Mouse (Mus musculus) cerebellum, adult 9-10 months (tissue): Measurements from ENCODE around the gene Krt12.

ENCODE experiments used
- DNase-seq: peaks from one replicate; pipeline ENCODE4 v3.0.0; 2022

The Krt12 gene

GRCm38 (mm10) chr11:99396661-99397060 is 25.4 kb downstream of the Krt12 start:
- DNase-seq = no peak

- DNase-seq = no peak
Observed at GRCm38 (mm10) chr11:99396034-99396433, 26.0 kb downstream of the Krt12 start.

- no peak for DNase-seq
Observed at GRCm38 (mm10) chr11:99392492-99392891, 29.6 kb downstream of the Krt12 start.

GRCm38 (mm10) chr11:99391375-99391774 is 30.7 kb downstream of the Krt12 start:
- DNase-seq = no peak

- DNase-seq = no peak
Observed at GRCm38 (mm10) chr11:99390866-99391265, 31.2 kb downstream of the Krt12 start.

- DNase-seq = no peak
Observed at GRCm38 (mm10) chr11:99389264-99389663, 32.8 kb downstream of the Krt12 start, which contains the start of gene Krt10. Krt10 (minus strand) TSS chr11:99389364.

- DNase-seq = no peak
Observed at GRCm38 (mm10) chr11:99388661-99389060, 33.4 kb downstream of the Krt12 start.

GRCm38 (mm10) chr11:99385813-99386721 is 36.0 kb downstream of the Krt12 start:
- peak; percentile 89 for DNase-seq

- peak; percentile 78 for DNase-seq
Observed at GRCm38 (mm10) chr11:99379568-99379967, 42.5 kb downstream of the Krt12 start.

- DNase-seq = no peak
Observed at GRCm38 (mm10) chr11:99374803-99375202, 47.3 kb downstream of the Krt12 start, which contains the start of gene Krt28. Krt28 (minus strand) TSS chr11:99374903.

GRCm38 (mm10) chr11:99369853-99370451 is 52.1 kb downstream of the Krt12 start:
- DNase-seq = peak; percentile 61

GRCm38 (mm10) chr11:99369229-99369628 is 52.8 kb downstream of the Krt12 start:
- no peak for DNase-seq

GRCm38 (mm10) chr11:99366791-99367190 is 55.3 kb downstream of the Krt12 start:
- no peak for DNase-seq
